Mouse (Mus musculus): ENCODE results near the gene Prkci. TPM values are rescaled to one million over a fixed set of nuclear protein-coding genes. Genes with fewer than 3 reads are reported as not detected.

Gene Prkci
- total and polyA plus RNA-seq, 3 experiments: 4.8 to 37.8 (median 24.4) TPM

- ATAC-seq (ENCODE audit: extremely low read depth, insufficient number of reproducible peaks, low FRiP score, poor library complexity, severe bottlenecking) (peak; percentile 25; the same call in 1 of the 2 replicates), DNase-seq (ENCODE audit: low spot score) (peak; percentile 23)
- no peaks in the 10 kb centered on the region for H3K9me3 ChIP-seq (replicated peaks)
- TF ChIP-seq GATA2 (IDR thresholded peaks at IDR 0.05; ENCODE audit: borderline replicate concordance, low read depth, low read length) (no peak), TAL1 (conservative IDR thresholded peaks at IDR 0.05; ENCODE audit: low read depth, low read length) (no peak), GATA1 (IDR thresholded peaks at IDR 0.05; ENCODE audit: borderline replicate concordance, low read length) (no peak), POLR2AphosphoS5 (IDR thresholded peaks at IDR 0.05; ENCODE audit: insufficient replicate concordance, low read depth, low read length) (no peak)
- peaks cover 30% of the 10 kb centered on the region for H3K27me3 ChIP-seq (ENCODE audit: insufficient read depth, low read length)
- H3K4me3 ChIP-seq (ENCODE audit: low read depth, low read length): peak overlapping the region; percentile 76
- H3K36me3 ChIP-seq (replicated peaks): peaks cover 10% of the 10 kb centered on the region
- peaks cover 24% of the 10 kb centered on the region for H3K4me1 ChIP-seq (ENCODE audit: insufficient read depth, low read depth, low read length)
These were observed 100.1 kb downstream of the Prkci start for GRCm38 (mm10) chr3:31095491-31096154.

- H3K36me3 ChIP-seq (replicated peaks): peaks cover 10% of the 10 kb centered on the region
- no peaks in the 10 kb centered on the region for H3K9me3 ChIP-seq (replicated peaks)
- H3K27me3 ChIP-seq (ENCODE audit: insufficient read depth, low read length): peaks cover 22% of the 10 kb centered on the region
- H3K4me1 ChIP-seq (ENCODE audit: insufficient read depth, low read depth, low read length): peaks cover 21% of the 10 kb centered on the region
- TF ChIP-seq TAL1 (conservative IDR thresholded peaks at IDR 0.05; ENCODE audit: low read depth, low read length): no peak
- TF ChIP-seq POLR2AphosphoS5 (IDR thresholded peaks at IDR 0.05; ENCODE audit: insufficient replicate concordance, low read depth, low read length): no peak
- no peak for TF ChIP-seq GATA2 (IDR thresholded peaks at IDR 0.05; ENCODE audit: borderline replicate concordance, low read depth, low read length)
- no peak for TF ChIP-seq GATA1 (IDR thresholded peaks at IDR 0.05; ENCODE audit: borderline replicate concordance, low read length)
- no peak for TF ChIP-seq CTCF (IDR thresholded peaks at IDR 0.05; ENCODE audit: low read depth, low read length)
- ATAC-seq (ENCODE audit: extremely low read depth, insufficient number of reproducible peaks, low FRiP score, poor library complexity, severe bottlenecking) (no peak), DNase-seq (ENCODE audit: low spot score) (no peak)
- peak overlapping the region; percentile 76; the same call in 1 of the 2 replicates for H3K4me3 ChIP-seq (ENCODE audit: low read depth, low read length)
These were observed 100.9 kb downstream of the Prkci start for GRCm38 (mm10) chr3:31096155-31097101.

- peaks cover 16% of the 10 kb centered on the region; the same call in 1 of the 2 replicates for H3K27me3 ChIP-seq (ENCODE audit: insufficient read depth, low read length)
- TF ChIP-seq GATA1 (IDR thresholded peaks at IDR 0.05; ENCODE audit: borderline replicate concordance, low read length) (no peak), CTCF (IDR thresholded peaks at IDR 0.05; ENCODE audit: low read depth, low read length) (no peak), TAL1 (conservative IDR thresholded peaks at IDR 0.05; ENCODE audit: low read depth, low read length) (no peak), GATA2 (IDR thresholded peaks at IDR 0.05; ENCODE audit: borderline replicate concordance, low read depth, low read length) (no peak)
- no peak overlapping the region for H3K4me3 ChIP-seq (ENCODE audit: low read depth, low read length)
- H3K4me1 ChIP-seq (ENCODE audit: insufficient read depth, low read depth, low read length): peaks cover 21% of the 10 kb centered on the region
- peaks cover 10% of the 10 kb centered on the region for H3K36me3 ChIP-seq (replicated peaks)
- no peak for ATAC-seq (ENCODE audit: extremely low read depth, insufficient number of reproducible peaks, low FRiP score, poor library complexity, severe bottlenecking)
- DNase-seq (ENCODE audit: low spot score): no peak
- no peaks in the 10 kb centered on the region for H3K9me3 ChIP-seq (replicated peaks)
These were observed 101.7 kb downstream of the Prkci start for GRCm38 (mm10) chr3:31097102-31097720.

- no peak for ATAC-seq (ENCODE audit: extremely low read depth, insufficient number of reproducible peaks, low FRiP score, poor library complexity, severe bottlenecking)
- no peak for TF ChIP-seq GATA1 (IDR thresholded peaks at IDR 0.05; ENCODE audit: borderline replicate concordance, low read length)
- TF ChIP-seq CTCF (IDR thresholded peaks at IDR 0.05; ENCODE audit: low read depth, low read length): no peak
- no peak for TF ChIP-seq GATA2 (IDR thresholded peaks at IDR 0.05; ENCODE audit: borderline replicate concordance, low read depth, low read length)
- no peak overlapping the region for H3K4me3 ChIP-seq (ENCODE audit: low read depth, low read length)
- H3K4me1 ChIP-seq (ENCODE audit: insufficient read depth, low read depth, low read length): peaks cover 20% of the 10 kb centered on the region
- H3K9me3 ChIP-seq (replicated peaks): no peaks in the 10 kb centered on the region
- peaks cover 13% of the 10 kb centered on the region; the same call in 1 of the 2 replicates for H3K27me3 ChIP-seq (ENCODE audit: insufficient read depth, low read length)
- H3K36me3 ChIP-seq (replicated peaks): peaks cover 10% of the 10 kb centered on the region
- DNase-seq (ENCODE audit: low spot score): no peak
These were observed 102.4 kb downstream of the Prkci start for GRCm38 (mm10) chr3:31097976-31098375.

- TF ChIP-seq CTCF (IDR thresholded peaks at IDR 0.05; ENCODE audit: low read depth, low read length) (no peak), TAL1 (conservative IDR thresholded peaks at IDR 0.05; ENCODE audit: low read depth, low read length) (no peak), GATA2 (IDR thresholded peaks at IDR 0.05; ENCODE audit: borderline replicate concordance, low read depth, low read length) (no peak), GATA1 (IDR thresholded peaks at IDR 0.05; ENCODE audit: borderline replicate concordance, low read length) (no peak), POLR2AphosphoS5 (IDR thresholded peaks at IDR 0.05; ENCODE audit: insufficient replicate concordance, low read depth, low read length) (no peak)
- Histone ChIP-seq H3K27me3 (ENCODE audit: insufficient read depth, low read length) (peaks cover 9% of the 10 kb centered on the region; the same call in 1 of the 2 replicates), H3K36me3 (replicated peaks) (peaks cover 10% of the 10 kb centered on the region), H3K4me1 (ENCODE audit: insufficient read depth, low read depth, low read length) (peaks cover 15% of the 10 kb centered on the region), H3K4me3 (ENCODE audit: low read depth, low read length) (no peak overlapping the region), H3K9me3 (replicated peaks) (no peaks in the 10 kb centered on the region)
- DNase-seq (ENCODE audit: low spot score): no peak
- ATAC-seq (ENCODE audit: extremely low read depth, insufficient number of reproducible peaks, low FRiP score, poor library complexity, severe bottlenecking): no peak
These were observed 103.0 kb downstream of the Prkci start for GRCm38 (mm10) chr3:31098556-31098955.

GRCm38 (mm10) chr3:31100026-31100425, 104.5 kb downstream of the Prkci start:
- no peak for DNase-seq (ENCODE audit: low spot score)
- Histone ChIP-seq H3K36me3 (replicated peaks) (peaks cover 10% of the 10 kb centered on the region), H3K27me3 (ENCODE audit: insufficient read depth, low read length) (peaks cover 9% of the 10 kb centered on the region; the same call in 1 of the 2 replicates), H3K4me1 (ENCODE audit: insufficient read depth, low read depth, low read length) (peaks cover 17% of the 10 kb centered on the region), H3K4me3 (ENCODE audit: low read depth, low read length) (no peak overlapping the region), H3K9me3 (replicated peaks) (no peaks in the 10 kb centered on the region)
- TF ChIP-seq GATA1 (IDR thresholded peaks at IDR 0.05; ENCODE audit: borderline replicate concordance, low read length) (no peak), CTCF (IDR thresholded peaks at IDR 0.05; ENCODE audit: low read depth, low read length) (no peak), GATA2 (IDR thresholded peaks at IDR 0.05; ENCODE audit: borderline replicate concordance, low read depth, low read length) (no peak), POLR2AphosphoS5 (IDR thresholded peaks at IDR 0.05; ENCODE audit: insufficient replicate concordance, low read depth, low read length) (no peak), TAL1 (conservative IDR thresholded peaks at IDR 0.05; ENCODE audit: low read depth, low read length) (no peak)
- no peak for ATAC-seq (ENCODE audit: extremely low read depth, insufficient number of reproducible peaks, low FRiP score, poor library complexity, severe bottlenecking)

Data from G1E (cell line).